ENCODE assay signal across 15 mouse cellular contexts in genomic region chr8:11282139-11282538, GRCm38 (mm10). TPM values are rescaled to one million over a fixed set of nuclear protein-coding genes. Genes with fewer than 3 reads are reported as not detected.
A peak's percentile ranks its signal among the peaks of the same experiment; 100 is the strongest.
DNase-seq lines count a peak whose midpoint lies in the region; ATAC-seq and TF ChIP-seq lines count a peak whose summit lies in the region.
"Had no signal": no experiment of that assay in that cellular context is flagged by ENCODE, and none has a peak within 500 bp of the region (broad histone marks: within the 10 kb centered on the region; RNA-seq: fewer than 3 reads in every experiment).

No protein-coding gene starts in this region.

- TF ChIP-seq EP300 in liver, postnatal 0 days (IDR thresholded peaks at IDR 0.05; ENCODE audit: low read depth): no peak

- no peak for DNase-seq in gastrocnemius, adult 2 months
- no peak for DNase-seq in gastrocnemius, postnatal 25 days
- DNase-seq in kidney, adult 11 months: peak; percentile 59
- no peak for DNase-seq in kidney, adult 8-10 months
- DNase-seq in kidney, postnatal 36 days: peak; percentile 52 to 55
- DNase-seq in cerebellum, adult 18-20 months: no peak
- DNase-seq in liver, postnatal 0 days: no peak
- DNase-seq: cerebellum, postnatal 36 days; thymus, postnatal 36 days had no signal

- 0 out of 2 replicates have a peak, but pooled peaks have one; percentile 12 for ATAC-seq in common myeloid progenitor, adult 5-6 weeks (replicated peaks; ENCODE audit: low read depth, poor library complexity, severe bottlenecking)
- no peak for ATAC-seq in liver, postnatal 0 days
- ATAC-seq: intestine, postnatal 0 days had no signal

- intact Hi-C loops in gastrocnemius, adult 2 months (cut with DNase I): no loop called here

- H3K27ac ChIP-seq in gastrocnemius, adult 2 months: peak overlapping the region; percentile 85
- no peak overlapping the region for H3K27ac ChIP-seq in liver, postnatal 0 days (ENCODE audit: low read depth)
- H3K27ac ChIP-seq: embryonic facial prominence, embryonic 12.5 days; heart, embryonic 13.5 days; lung, embryonic 15.5 days; neural tube, embryonic 15.5 days had no signal

- 78% methylated on average over 10 of the region's 10 CpGs for WGBS in liver, postnatal 0 days (ENCODE audit: insufficient replicate concordance)

- H3K4me3 ChIP-seq in gastrocnemius, adult 2 months: peak overlapping the region; percentile 29; the same call in 1 of the 2 replicates
- H3K4me3 ChIP-seq in liver, postnatal 0 days (ENCODE audit: low read depth, low read length): no peak overlapping the region
- H3K4me3 ChIP-seq: embryonic facial prominence, embryonic 12.5 days; heart, embryonic 13.5 days; lung, embryonic 15.5 days; neural tube, embryonic 15.5 days had no signal

- no peaks in the 10 kb centered on the region for H3K36me3 ChIP-seq in liver, postnatal 0 days (replicated peaks; ENCODE audit: insufficient read depth, low read length)
- H3K36me3 ChIP-seq: embryonic facial prominence, embryonic 12.5 days; lung, embryonic 15.5 days; neural tube, embryonic 15.5 days had no signal

- no peak overlapping the region for H3K9ac ChIP-seq in liver, postnatal 0 days (replicated peaks)
- H3K9ac ChIP-seq: embryonic facial prominence, embryonic 12.5 days; heart, embryonic 13.5 days; lung, embryonic 15.5 days; neural tube, embryonic 15.5 days had no signal

- H3K4me2 ChIP-seq in liver, postnatal 0 days (ENCODE audit: low read depth, low read length): no peak overlapping the region
- H3K4me2 ChIP-seq: embryonic facial prominence, embryonic 12.5 days; heart, embryonic 13.5 days; lung, embryonic 15.5 days; neural tube, embryonic 15.5 days had no signal

- no peak for TF ChIP-seq CTCF in gastrocnemius, adult 2 months (IDR thresholded peaks at IDR 0.05)
- no peak for TF ChIP-seq CTCF in liver, postnatal 0 days (IDR thresholded peaks at IDR 0.05; ENCODE audit: low read depth)

- H3K27me3 ChIP-seq in liver, postnatal 0 days (ENCODE audit: insufficient read depth, low read length): no peaks in the 10 kb centered on the region
- H3K27me3 ChIP-seq: embryonic facial prominence, embryonic 12.5 days; heart, embryonic 13.5 days; lung, embryonic 15.5 days; neural tube, embryonic 15.5 days had no signal

- H3K9me3 ChIP-seq in liver, postnatal 0 days (ENCODE audit: low read length): 0 out of 2 replicates have a peak, but pooled peaks cover 4% of the 10 kb centered on the region
- H3K9me3 ChIP-seq: embryonic facial prominence, embryonic 12.5 days; heart, embryonic 13.5 days; lung, embryonic 15.5 days; neural tube, embryonic 15.5 days had no signal

- peaks cover 19% of the 10 kb centered on the region for H3K4me1 ChIP-seq in liver, postnatal 0 days (ENCODE audit: insufficient read depth)

RNA-seq across cellular contexts. Expression of gene Col4a2, which starts 30.5 kb away (rescaled TPM):
- total RNA-seq in gastrocnemius, adult 2 months (2021): 10 to 100 TPM; 51.3 to 69.5 TPM
- 100 to 1,000 TPM; 101 to 136 TPM for total RNA-seq in gastrocnemius, postnatal 25 days (2021)
- 0.34 and 2.3 TPM in 2 replicates for total RNA-seq in common myeloid progenitor, adult 5-6 weeks (2017)
- polyA plus RNA-seq in liver, postnatal 0 days (2015; fragmentation: Nextera tagmentation; extraction: Ambion mirVana): 8.0 and 9.7 TPM in 2 replicates

RNA-seq across cellular contexts. Expression of gene Col4a1, which starts 30.5 kb away (rescaled TPM):
- 100 to 1,000 TPM in 1 of 2 experiments, 10 to 100 TPM in 1; 73.3 to 117 TPM for total RNA-seq in gastrocnemius, adult 2 months (2021)
- total RNA-seq in gastrocnemius, postnatal 25 days (2021): 100 to 1,000 TPM; 206 to 284 TPM
- total RNA-seq in common myeloid progenitor, adult 5-6 weeks (2017): 2.4 and 3.6 TPM in 2 replicates
- 15.8 and 22.6 TPM in 2 replicates for polyA plus RNA-seq in liver, postnatal 0 days (2015; fragmentation: Nextera tagmentation; extraction: Ambion mirVana)

Comparison
In these comparisons a context has a peak if more than half of its experiments do, and no peak if none do; other contexts are left out.
1. DNase-seq: peak in kidney, adult 11 months (single experiment) and kidney, postnatal 36 days (2 of 2); none in gastrocnemius, adult 2 months (single experiment), gastrocnemius, postnatal 25 days (single experiment), kidney, adult 8-10 months (0 of 2), cerebellum, adult 18-20 months (0 of 2) and liver, postnatal 0 days (single experiment).
2. RNA of gene Col4a2, which starts 30.5 kb away (total RNA-seq): 101 to 136 TPM in gastrocnemius, postnatal 25 days and 51.3 to 69.5 TPM in gastrocnemius, adult 2 months; 0.34 to 2.3 TPM in common myeloid progenitor, adult 5-6 weeks; every median in the first group is over 10 times any median in the second.
3. RNA of gene Col4a1, which starts 30.5 kb away (total RNA-seq): 206 to 284 TPM in gastrocnemius, postnatal 25 days and 73.3 to 117 TPM in gastrocnemius, adult 2 months; 2.4 to 3.6 TPM in common myeloid progenitor, adult 5-6 weeks; every median in the first group is over 10 times any median in the second.